Mouse (Mus musculus): ENCODE measurements at regions not wholly inside any gene's neighbourhood (a gene's known extent, or its start where the extent isn't known, plus 50 kb on each side); places are given as distances from the start of the nearest gene placed in this dataset.

GRCm38 (mm10) chrX:35791273-35791672 lies 97.4 kb upstream of the Dock11 start:
- no peak for DNase-seq (ENCODE audit: low read depth, low spot score)

- peak; percentile 14 for DNase-seq (ENCODE audit: low read depth, low spot score)
Observed at GRCm38 (mm10) chrX:35813206-35813605, 75.4 kb upstream of the Dock11 start.

GRCm38 (mm10) chrX:35834411-35834810 lies 54.2 kb upstream of the Dock11 start:
- peak; percentile 4 for DNase-seq (ENCODE audit: low read depth, low spot score)

GRCm38 (mm10) chrX:35838064-35838463 lies 50.6 kb upstream of the Dock11 start:
- DNase-seq (ENCODE audit: low read depth, low spot score): no peak
